Mouse (Mus musculus) central nervous system, embryonic 18 days (tissue): Measurements from ENCODE around the gene 9430015G10Rik. TPM values are rescaled to one million over a fixed set of nuclear protein-coding genes. Genes with fewer than 3 reads are reported as not detected.

Source experiments
- polyA plus RNA-seq: library from polyadenylated mRNA; depleted of rRNA; stranded (reverse); fragments of >200 nt; gene quantifications from 2 replicates; pipeline ENCODE4 v1.2.3, GENCODE M21; 2012; rRNA removed

Gene 9430015G10Rik
- 58.5 and 59.2 TPM in 2 replicates for polyA plus RNA-seq

GRCm38 (mm10) chr4:156109570-156110331 lies at the start of gene 9430015G10Rik:
TSS of gene 9430015G10Rik (plus strand) at chr4:156109982.

DNA sequence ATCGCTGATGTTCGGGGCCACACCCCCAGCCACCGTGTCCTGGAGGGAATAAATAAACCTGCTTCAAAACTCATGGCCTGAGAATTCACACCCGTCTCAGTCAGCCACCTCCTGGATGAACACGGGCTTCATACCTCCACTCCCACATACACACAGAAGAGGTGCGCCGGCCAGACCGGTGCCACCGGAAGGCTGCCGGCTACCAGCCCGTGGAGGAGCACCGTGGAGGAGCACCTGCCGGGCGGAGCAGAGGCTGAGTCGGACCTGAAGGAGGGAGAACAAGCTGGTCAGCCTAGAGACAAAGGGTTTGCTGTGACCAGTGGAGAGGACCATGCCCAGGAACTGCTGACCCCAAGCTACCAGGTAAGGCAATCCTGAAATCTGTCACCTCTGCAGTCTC lies 20.7 kb downstream of the 9430015G10Rik start, which contains the start of gene Rnf223:
Gene Rnf223, plus strand, starts transcription at position 78 of the 400 bp plus-strand sequence.

Other genes starting within 250 kb of the 9430015G10Rik start
- gene Tas1r3, start 246.6 kb upstream of the 9430015G10Rik start, polyA plus RNA-seq = 0.44 and 0.55 TPM in 2 replicates
- gene Cptp, start 240.5 kb upstream of the 9430015G10Rik start, polyA plus RNA-seq = 21.7 and 24.1 TPM in 2 replicates
- gene Ints11, start 240.4 kb upstream of the 9430015G10Rik start, polyA plus RNA-seq = 67.9 and 73.7 TPM in 2 replicates
- gene Pusl1, start 218.2 kb upstream of the 9430015G10Rik start, polyA plus RNA-seq = 92.1 and 92.2 TPM in 2 replicates
- gene Acap3, start 218.2 kb upstream of the 9430015G10Rik start, polyA plus RNA-seq = 112 and 119 TPM in 2 replicates
- 113 and 114 TPM in 2 replicates for gene Ube2j2, start 166.2 kb upstream of the 9430015G10Rik start, polyA plus RNA-seq
- 7.5 and 10.5 TPM in 2 replicates for gene C1qtnf12, start 147.7 kb upstream of the 9430015G10Rik start, polyA plus RNA-seq
- 21.2 and 21.6 TPM in 2 replicates for gene B3galt6, start 117.3 kb upstream of the 9430015G10Rik start, polyA plus RNA-seq
- 45.4 and 46.3 TPM in 2 replicates for gene Sdf4, start 117.1 kb upstream of the 9430015G10Rik start, polyA plus RNA-seq
- 2.2 and 2.8 TPM in 2 replicates for gene Tnfrsf4, start 96.1 kb upstream of the 9430015G10Rik start, polyA plus RNA-seq
- gene Tnfrsf18, start 83.8 kb upstream of the 9430015G10Rik start, polyA plus RNA-seq = 0.09 and 0.19 TPM in 2 replicates
- 0.07 and 0.16 TPM in 2 replicates for gene Ttll10, start 50.6 kb upstream of the 9430015G10Rik start, polyA plus RNA-seq
- 1.7 and 1.8 TPM in 2 replicates for gene Rnf223, start 20.5 kb downstream of the 9430015G10Rik start, polyA plus RNA-seq
- gene Agrn, start 87.5 kb downstream of the 9430015G10Rik start, polyA plus RNA-seq = 344 and 369 TPM in 2 replicates
- 7.0 and 10.5 TPM in 2 replicates for gene Isg15, start 90.8 kb downstream of the 9430015G10Rik start, polyA plus RNA-seq
- gene AW011738, start 93.3 kb downstream of the 9430015G10Rik start, polyA plus RNA-seq = 2.9 and 3.3 TPM in 2 replicates
- gene Perm1, start 105.9 kb downstream of the 9430015G10Rik start, polyA plus RNA-seq = 1.1 and 1.4 TPM in 2 replicates
- gene Plekhn1, start 124.9 kb downstream of the 9430015G10Rik start, polyA plus RNA-seq = 88.6 and 93.7 TPM in 2 replicates
- 110 and 113 TPM in 2 replicates for gene Noc2l, start 126.0 kb downstream of the 9430015G10Rik start, polyA plus RNA-seq
- 5.5 and 5.7 TPM in 2 replicates for gene Samd11, start 145.7 kb downstream of the 9430015G10Rik start, polyA plus RNA-seq
- gene Vmn2r-ps159, start 221.1 kb downstream of the 9430015G10Rik start, polyA plus RNA-seq = not detected in 2 replicates